Mouse (Mus musculus) heart, embryonic 14.5 days (tissue): ENCODE measurements around the gene Med24. TPM values are rescaled to one million over a fixed set of nuclear protein-coding genes. Genes with fewer than 3 reads are reported as not detected.

Experiments
- ATAC-seq: fragments of 200-750 bp; cut with Nextera tagmentation; 2 replicates; pipeline ENCODE4 v1.8.0; 2017; ENCODE audit warnings: low read depth, moderate TSS enrichment; ENCODE audit not compliant: insufficient number of reproducible peaks, insufficient read depth, low FRiP score
- H3K27ac ChIP-seq, 2 experiments: fragments of 200-500 bp in 1 of 2; fragments of 300-500 bp in 1 of 2; sonication (generic) in 1 of 2; replicated peaks in 1 of 2; 2 replicates each; pipeline ENCODE4 v1.5.1; 2012 to 2014; ENCODE audit warnings: low read depth in 2 of 2, low read length in 2 of 2, control low read depth in 1 of 2, mild to moderate bottlenecking in 1 of 2, mixed read lengths in 1 of 2; ENCODE audit not compliant: control insufficient read depth in 1 of 2, insufficient read depth in 1 of 2
- H3K27me3 ChIP-seq: fragments of 300-500 bp; sonication (generic); 2 replicates; pipeline ENCODE4 v1.6.1; 2014; ENCODE audit warnings: mild to moderate bottlenecking, low read length, control low read depth; ENCODE audit not compliant: control insufficient read depth, insufficient read depth
- H3K36me3 ChIP-seq: fragments of 300-500 bp; sonication (generic); 2 replicates; pipeline ENCODE4 v1.6.1; 2014; ENCODE audit warnings: mild to moderate bottlenecking, control low read depth, low read length, mixed read lengths; ENCODE audit not compliant: control insufficient read depth, insufficient read depth
- H3K4me1 ChIP-seq, 2 experiments: fragments of 200-500 bp in 1 of 2; fragments of 300-500 bp in 1 of 2; sonication (generic) in 1 of 2; 2 replicates each; pipeline ENCODE4 v1.6.1; 2012 to 2014; ENCODE audit warnings: low read length in 2 of 2, control low read depth in 1 of 2, mixed read lengths in 1 of 2; ENCODE audit not compliant: control insufficient read depth in 2 of 2, insufficient read depth in 2 of 2
- H3K4me2 ChIP-seq: fragments of 300-500 bp; sonication (generic); 2 replicates; pipeline ENCODE4 v1.6.1; 2014; ENCODE audit warnings: mild to moderate bottlenecking, low read length
- H3K4me3 ChIP-seq, 2 experiments: fragments of 200-500 bp in 1 of 2; fragments of 300-500 bp in 1 of 2; sonication (generic) in 1 of 2; 2 replicates each; pipeline ENCODE4 v1.5.1; 2012 to 2014; ENCODE audit warnings: low read length in 2 of 2, mild to moderate bottlenecking in 2 of 2, control low read depth in 1 of 2, low read depth in 1 of 2, moderate library complexity in 1 of 2; ENCODE audit not compliant: control insufficient read depth in 1 of 2, insufficient read depth in 1 of 2
- H3K9ac ChIP-seq: fragments of 300-500 bp; sonication (generic); 2 replicates; pipeline ENCODE4 v1.6.1; 2014; ENCODE audit warnings: mild to moderate bottlenecking, low read length
- H3K9me3 ChIP-seq: fragments of 300-500 bp; sonication (generic); 2 replicates; pipeline ENCODE4 v1.6.1; 2016; ENCODE audit warnings: low read length, control low read depth; ENCODE audit not compliant: control insufficient read depth
- WGBS: fragments of 180-500 bp; shearing (Covaris S2); extraction: QIAGEN DNeasy Blood & Tissue Kit; methylation state at CpG from one replicate; pipeline ENCODE4 v1.1.7; 2014; 5-methylcytosine and 5-hydroxymethylcytosine counted together
- polyA plus RNA-seq: library from polyadenylated mRNA; unstranded; fragments of >200 nt; fragmentation: Nextera tagmentation; extraction: Ambion mirVana; gene quantifications from 2 replicates; pipeline ENCODE4 v1.2.1, GENCODE M21; 2014

Med24 gene
- polyA plus RNA-seq, 1 experiment from 2014 or later = 28.5 TPM

GRCm38 (mm10) chr11:98725926-98726506 lies 3.2 kb downstream of the Med24 start:
- Histone ChIP-seq H3K27me3 (no peaks in the 10 kb centered on the region), H3K9me3 (no peaks in the 10 kb centered on the region), H3K4me3 (no peak overlapping the region), H3K4me2 (no peak overlapping the region), H3K9ac (no peak overlapping the region), H3K27ac (no peak overlapping the region), H3K36me3 (peaks cover 40% of the 10 kb centered on the region), H3K4me1 (peaks cover 11 to 21% of the 10 kb centered on the region in 2 experiments)
- no peak for ATAC-seq
- 92% methylated on average over 15 of the region's 15 CpGs for WGBS

DNA sequence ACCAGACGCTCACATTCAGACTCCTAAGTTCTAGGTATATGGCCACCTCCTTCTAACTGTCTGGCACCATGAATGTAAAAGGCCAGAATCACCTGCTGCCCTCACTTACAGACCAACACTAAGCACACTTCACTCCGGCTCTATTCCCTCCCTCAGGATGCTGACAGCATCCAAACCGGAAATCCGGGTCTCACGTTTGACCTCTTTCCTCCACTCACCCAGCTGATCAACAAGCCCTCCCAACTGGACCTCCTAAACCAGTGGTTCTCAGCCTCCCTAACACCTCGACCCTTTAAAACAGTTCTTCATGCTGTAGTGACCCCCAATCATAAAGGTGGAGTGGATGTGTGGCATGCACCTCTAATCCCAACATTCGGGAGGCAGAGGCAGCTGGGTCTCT lies 6.1 kb downstream of the Med24 start:
- Histone ChIP-seq H3K4me3 (no peak overlapping the region), H3K36me3 (peaks cover 40% of the 10 kb centered on the region), H3K27me3 (no peaks in the 10 kb centered on the region), H3K9ac (0 out of 2 replicates have a peak overlapping the region, but pooled peaks have one; percentile 6), H3K27ac (no peak overlapping the region), H3K4me1 (peaks cover 7 to 15% of the 10 kb centered on the region in 2 experiments; a peak in 3 of 4 replicates), H3K4me2 (no peak overlapping the region), H3K9me3 (no peaks in the 10 kb centered on the region)
- 78% methylated on average over 7 of the region's 7 CpGs for WGBS
- ATAC-seq = no peak

DNA sequence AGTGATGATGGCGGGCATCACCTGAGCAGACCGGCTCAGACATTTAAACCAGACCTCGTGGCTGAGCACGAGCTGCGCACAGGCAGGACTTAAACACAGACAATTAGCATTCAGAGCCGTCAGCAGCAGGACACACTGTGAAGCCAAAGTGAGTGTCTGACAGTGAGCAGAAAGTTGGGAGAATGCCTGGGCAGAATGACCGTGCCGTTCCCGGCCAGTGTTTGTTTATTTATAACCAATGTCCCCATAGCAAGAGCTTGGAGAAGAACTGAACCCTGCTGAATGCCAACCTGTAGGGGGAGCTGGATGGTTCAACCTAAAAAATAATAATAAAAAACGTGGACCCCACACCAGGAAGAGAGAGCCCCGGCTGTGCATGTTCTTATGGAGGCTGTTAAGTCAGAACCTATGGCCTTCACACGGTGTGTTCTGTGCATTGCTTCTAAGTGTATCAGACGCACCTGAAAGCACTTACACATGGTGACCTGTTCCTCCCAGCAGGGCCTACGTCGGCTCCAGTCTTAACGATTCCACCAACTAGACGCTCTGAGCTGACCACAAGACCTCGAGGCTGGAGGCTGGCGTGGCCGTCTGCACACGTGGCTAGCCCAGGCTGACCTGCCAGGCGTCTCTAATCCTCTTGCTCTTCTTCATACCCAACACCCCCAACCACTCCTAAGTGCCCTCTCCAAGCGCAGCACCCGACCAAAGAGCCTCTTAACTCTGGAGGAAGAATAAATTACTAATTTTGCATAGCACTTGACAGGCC lies 7.6 kb downstream of the Med24 start:
- Histone ChIP-seq H3K4me3 (no peak overlapping the region), H3K27ac (peak overlapping the region; percentile 90), H3K36me3 (peaks cover 39% of the 10 kb centered on the region), H3K4me2 (peak overlapping the region; percentile 32; the same call in 1 of the 2 replicates), H3K9ac (peak overlapping the region; percentile 9; the same call in 1 of the 2 replicates), H3K27me3 (no peaks in the 10 kb centered on the region), H3K9me3 (no peaks in the 10 kb centered on the region), H3K4me1 (peaks cover 7 to 15% of the 10 kb centered on the region in 2 experiments; a peak in 3 of 4 replicates)
- ATAC-seq = peak; percentile 68
- 43% methylated on average over 24 of the region's 24 CpGs for WGBS

DNA sequence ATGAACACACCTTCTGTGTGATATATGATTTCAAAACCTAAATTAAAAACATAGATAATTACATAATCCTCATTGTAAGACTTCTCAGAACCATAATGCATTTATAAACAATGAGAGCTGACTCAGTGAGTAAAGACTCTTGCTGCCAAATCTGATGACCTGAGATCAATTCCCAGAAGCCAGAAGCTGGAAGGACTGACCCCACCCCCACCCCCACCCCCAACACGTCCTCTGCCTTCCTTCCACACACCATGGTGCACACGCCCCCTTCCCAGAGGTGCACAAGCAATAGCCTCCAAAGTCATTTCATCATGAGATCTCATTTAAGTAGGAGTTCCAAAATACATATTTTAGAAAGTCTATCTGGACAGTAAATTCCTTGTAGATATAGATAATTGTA lies 8.5 kb downstream of the Med24 start:
- H3K4me1 ChIP-seq = peaks cover 7 to 15% of the 10 kb centered on the region in 2 experiments; a peak in 3 of 4 replicates

GRCm38 (mm10) chr11:98717904-98718303 lies 11.3 kb downstream of the Med24 start:
- H3K36me3 ChIP-seq = peaks cover 48% of the 10 kb centered on the region
- no peaks in the 10 kb centered on the region for H3K9me3 ChIP-seq
- no peak overlapping the region for H3K4me3 ChIP-seq
- WGBS = 16% methylated on average over 13 of the region's 13 CpGs
- H3K27me3 ChIP-seq = no peaks in the 10 kb centered on the region
- H3K4me2 ChIP-seq = no peak overlapping the region
- ATAC-seq = no peak
- no peak overlapping the region for H3K27ac ChIP-seq
- H3K9ac ChIP-seq = no peak overlapping the region
- peaks cover 7 to 15% of the 10 kb centered on the region in 2 experiments; a peak in 3 of 4 replicates for H3K4me1 ChIP-seq

More for the DNA sequence above, 8.5 kb downstream of the Med24 start:
- H3K36me3 ChIP-seq = peaks cover 42% of the 10 kb centered on the region
- H3K9ac ChIP-seq = no peak overlapping the region
- no peaks in the 10 kb centered on the region for H3K9me3 ChIP-seq
- no peak overlapping the region for H3K4me2 ChIP-seq
- 64% methylated on average over 2 of the region's 2 CpGs for WGBS
- peak overlapping the region in 1 of 2 experiments; percentile 90; a peak in 2 of 4 replicates for H3K27ac ChIP-seq
- H3K27me3 ChIP-seq = no peaks in the 10 kb centered on the region
- H3K4me3 ChIP-seq = no peak overlapping the region
- no peak for ATAC-seq

- H3K36me3 ChIP-seq = peaks cover 64% of the 10 kb centered on the region
- WGBS = 91% methylated on average over 9 of the region's 9 CpGs
- no peaks in the 10 kb centered on the region for H3K9me3 ChIP-seq
- peaks cover 0 to 4% of the 10 kb centered on the region in 2 experiments; a peak in 2 of 4 replicates for H3K4me1 ChIP-seq
- no peak overlapping the region for H3K27ac ChIP-seq
- no peaks in the 10 kb centered on the region for H3K27me3 ChIP-seq
- H3K4me2 ChIP-seq = no peak overlapping the region
- no peak for ATAC-seq
- no peak overlapping the region for H3K4me3 ChIP-seq
- no peak overlapping the region for H3K9ac ChIP-seq
Measured at GRCm38 (mm10) chr11:98715946-98716345, 13.3 kb downstream of the Med24 start.

- Histone ChIP-seq H3K4me1 (peaks cover 13 to 22% of the 10 kb centered on the region in 2 experiments; a peak in 3 of 4 replicates), H3K4me3 (no peak overlapping the region), H3K27me3 (no peaks in the 10 kb centered on the region), H3K27ac (no peak overlapping the region), H3K9me3 (no peaks in the 10 kb centered on the region), H3K36me3 (peaks cover 82% of the 10 kb centered on the region), H3K4me2 (no peak overlapping the region), H3K9ac (no peak overlapping the region)
- no peak for ATAC-seq
- whole genome bisulfite sequencing = 91% methylated on average over 12 of the region's 12 CpGs
Measured at GRCm38 (mm10) chr11:98713703-98714102, 15.5 kb downstream of the Med24 start.
